Mouse (Mus musculus): ENCODE results near the gene Tmem132c. TPM values are rescaled to one million over a fixed set of nuclear protein-coding genes. Genes with fewer than 3 reads are reported as not detected.
A peak's percentile ranks its signal among the peaks of the same experiment; 100 is the strongest.

The Tmem132c gene
- polyA plus RNA-seq, 1 experiment from 2014 or later = 0.68 TPM

DNA sequence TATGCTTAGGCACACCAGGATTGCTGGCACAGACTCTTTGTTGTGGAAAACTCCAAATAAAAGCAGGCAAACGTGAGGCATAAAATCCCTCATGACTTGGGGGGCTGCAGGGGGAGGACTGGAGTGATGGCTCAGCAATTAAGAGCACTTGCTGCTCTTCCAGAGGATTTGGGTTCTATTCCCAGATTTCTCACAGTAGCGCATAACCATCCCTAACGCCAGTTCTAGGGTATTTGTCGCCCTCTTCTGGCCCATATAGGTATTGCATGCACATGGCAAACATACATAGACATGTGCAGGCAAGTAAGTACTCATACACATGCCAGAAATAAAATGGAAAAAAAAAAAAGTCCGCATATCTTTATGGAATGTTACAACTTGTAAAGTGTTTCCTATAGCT, 239.8 kb downstream of the Tmem132c start:
- Histone ChIP-seq H3K4me1 (replicated peaks; ENCODE audit: control insufficient read depth, insufficient read depth, low read length) (0 out of 2 replicates have a peak, but pooled peaks cover 11% of the 10 kb centered on the region), H3K4me3 (ENCODE audit: low read depth, low read length) (no peak overlapping the region), H3K9me3 (ENCODE audit: control insufficient read depth, low read length) (no peaks in the 10 kb centered on the region), H3K36me3 (ENCODE audit: control insufficient read depth, insufficient read depth, low read length) (no peaks in the 10 kb centered on the region), H3K4me2 (ENCODE audit: low read length) (no peak overlapping the region), H3K27ac (ENCODE audit: low read depth) (no peak overlapping the region), H3K27me3 (replicated peaks; ENCODE audit: control insufficient read depth, insufficient read depth, low read length) (0 out of 2 replicates have a peak, but pooled peaks cover 2% of the 10 kb centered on the region), H3K9ac (ENCODE audit: low read length) (no peak overlapping the region)
- WGBS = 28% methylated on average over 5 of the region's 5 CpGs
- ATAC-seq (replicated peaks; ENCODE audit: low FRiP score, low TSS enrichment, low read depth) = no peak
- DNase-seq (ENCODE audit: low spot score) = peak; percentile 69

GRCm38 (mm10) chr5:127482342-127482741, 240.7 kb downstream of the Tmem132c start:
- Histone ChIP-seq H3K9me3 (ENCODE audit: control insufficient read depth, low read length) (no peaks in the 10 kb centered on the region), H3K27me3 (replicated peaks; ENCODE audit: control insufficient read depth, insufficient read depth, low read length) (0 out of 2 replicates have a peak, but pooled peaks cover 2% of the 10 kb centered on the region), H3K27ac (ENCODE audit: low read depth) (no peak overlapping the region), H3K36me3 (ENCODE audit: control insufficient read depth, insufficient read depth, low read length) (no peaks in the 10 kb centered on the region), H3K4me1 (replicated peaks; ENCODE audit: control insufficient read depth, insufficient read depth, low read length) (0 out of 2 replicates have a peak, but pooled peaks cover 11% of the 10 kb centered on the region), H3K4me2 (ENCODE audit: low read length) (no peak overlapping the region), H3K4me3 (ENCODE audit: low read depth, low read length) (no peak overlapping the region), H3K9ac (ENCODE audit: low read length) (no peak overlapping the region)
- no peak for DNase-seq (ENCODE audit: low spot score)
- 69% methylated on average over 3 of the region's 3 CpGs for WGBS
- no peak for ATAC-seq (replicated peaks; ENCODE audit: low FRiP score, low TSS enrichment, low read depth)

DNA sequence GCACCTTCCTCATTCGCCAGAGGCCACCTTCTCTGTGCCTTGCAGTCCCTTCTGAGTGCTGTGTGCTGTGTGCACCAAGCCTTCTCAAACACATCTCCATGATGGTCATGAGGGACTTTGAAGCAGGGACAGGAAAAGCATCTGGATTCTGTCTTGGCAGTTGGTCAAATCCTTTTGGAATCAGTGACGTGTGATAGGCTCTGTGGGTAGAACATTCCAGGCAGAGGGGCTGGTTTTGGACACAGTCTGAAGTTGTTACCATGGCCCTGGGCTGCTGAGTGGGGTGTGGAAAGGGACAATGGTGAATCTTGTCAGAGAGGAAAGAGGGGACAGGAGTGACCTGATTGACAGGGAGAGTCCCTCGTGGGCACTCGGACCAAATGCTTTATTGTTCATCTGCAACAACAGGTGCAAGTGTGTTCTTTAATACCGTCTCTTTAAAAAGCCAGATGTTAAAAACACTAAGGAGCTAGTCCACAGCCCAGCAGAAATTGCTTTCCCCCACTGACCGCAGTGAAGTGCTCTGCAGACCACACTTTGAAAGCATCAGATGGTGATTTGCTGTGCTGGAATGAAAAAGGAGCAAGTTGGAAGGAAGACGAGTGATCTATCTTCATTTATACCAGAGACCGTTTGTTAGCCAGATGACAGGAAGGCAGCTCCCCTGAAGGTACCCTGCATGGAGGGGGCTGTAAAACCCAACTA, 242.5 kb downstream of the Tmem132c start:
- H3K27me3 ChIP-seq (replicated peaks; ENCODE audit: control insufficient read depth, insufficient read depth, low read length) = no peaks in the 10 kb centered on the region
- 28% methylated on average over 8 of the region's 8 CpGs for WGBS
- H3K4me1 ChIP-seq (replicated peaks; ENCODE audit: control insufficient read depth, insufficient read depth, low read length) = 0 out of 2 replicates have a peak, but pooled peaks cover 11% of the 10 kb centered on the region
- H3K9me3 ChIP-seq (ENCODE audit: control insufficient read depth, low read length) = no peaks in the 10 kb centered on the region
- H3K4me2 ChIP-seq (ENCODE audit: low read length) = 0 out of 2 replicates have a peak overlapping the region, but pooled peaks have one; percentile 20
- H3K9ac ChIP-seq (ENCODE audit: low read length) = no peak overlapping the region
- ATAC-seq (replicated peaks; ENCODE audit: low FRiP score, low TSS enrichment, low read depth) = no peak
- no peaks in the 10 kb centered on the region for H3K36me3 ChIP-seq (ENCODE audit: control insufficient read depth, insufficient read depth, low read length)
- H3K4me3 ChIP-seq (ENCODE audit: low read depth, low read length) = no peak overlapping the region
- no peak overlapping the region for H3K27ac ChIP-seq (ENCODE audit: low read depth)
- DNase-seq (ENCODE audit: low spot score) = no peak

GRCm38 (mm10) chr5:127484813-127485486, 243.3 kb downstream of the Tmem132c start:
- H3K27me3 ChIP-seq (replicated peaks; ENCODE audit: control insufficient read depth, insufficient read depth, low read length) = no peaks in the 10 kb centered on the region
- H3K4me1 ChIP-seq (replicated peaks; ENCODE audit: control insufficient read depth, insufficient read depth, low read length) = 0 out of 2 replicates have a peak, but pooled peaks cover 11% of the 10 kb centered on the region
- no peak overlapping the region for H3K4me3 ChIP-seq (ENCODE audit: low read depth, low read length)
- no peaks in the 10 kb centered on the region for H3K9me3 ChIP-seq (ENCODE audit: control insufficient read depth, low read length)
- WGBS = 23% methylated on average over 13 of the region's 13 CpGs
- H3K4me2 ChIP-seq (ENCODE audit: low read length) = peak overlapping the region; percentile 20; the same call in 1 of the 2 replicates
- no peak for DNase-seq (ENCODE audit: low spot score)
- no peaks in the 10 kb centered on the region for H3K36me3 ChIP-seq (ENCODE audit: control insufficient read depth, insufficient read depth, low read length)
- ATAC-seq (replicated peaks; ENCODE audit: low FRiP score, low TSS enrichment, low read depth) = no peak
- no peak overlapping the region for H3K27ac ChIP-seq (ENCODE audit: low read depth)
- no peak overlapping the region for H3K9ac ChIP-seq (ENCODE audit: low read length)

GRCm38 (mm10) chr5:127487190-127487589, 245.6 kb downstream of the Tmem132c start:
- Histone ChIP-seq H3K36me3 (ENCODE audit: control insufficient read depth, insufficient read depth, low read length) (no peaks in the 10 kb centered on the region), H3K4me3 (ENCODE audit: low read depth, low read length) (no peak overlapping the region), H3K4me2 (ENCODE audit: low read length) (no peak overlapping the region), H3K27ac (ENCODE audit: low read depth) (no peak overlapping the region), H3K9me3 (ENCODE audit: control insufficient read depth, low read length) (no peaks in the 10 kb centered on the region), H3K4me1 (replicated peaks; ENCODE audit: control insufficient read depth, insufficient read depth, low read length) (0 out of 2 replicates have a peak, but pooled peaks cover 11% of the 10 kb centered on the region), H3K9ac (ENCODE audit: low read length) (no peak overlapping the region), H3K27me3 (replicated peaks; ENCODE audit: control insufficient read depth, insufficient read depth, low read length) (no peaks in the 10 kb centered on the region)
- ATAC-seq (replicated peaks; ENCODE audit: low FRiP score, low TSS enrichment, low read depth) (no peak), DNase-seq (ENCODE audit: low spot score) (no peak)
- 89% methylated on average over 6 of the region's 6 CpGs for WGBS

GRCm38 (mm10) chr5:127488666-127489065, 247.1 kb downstream of the Tmem132c start:
- H3K4me3 ChIP-seq (ENCODE audit: low read depth, low read length) = no peak overlapping the region
- H3K27ac ChIP-seq (ENCODE audit: low read depth) = no peak overlapping the region
- H3K9me3 ChIP-seq (ENCODE audit: control insufficient read depth, low read length) = no peaks in the 10 kb centered on the region
- 0 out of 2 replicates have a peak, but pooled peaks cover 11% of the 10 kb centered on the region for H3K4me1 ChIP-seq (replicated peaks; ENCODE audit: control insufficient read depth, insufficient read depth, low read length)
- 71% methylated on average over 13 of the region's 13 CpGs for WGBS
- ATAC-seq (replicated peaks; ENCODE audit: low FRiP score, low TSS enrichment, low read depth) (no peak), DNase-seq (ENCODE audit: low spot score) (no peak)
- H3K9ac ChIP-seq (ENCODE audit: low read length) = no peak overlapping the region
- H3K27me3 ChIP-seq (replicated peaks; ENCODE audit: control insufficient read depth, insufficient read depth, low read length) = no peaks in the 10 kb centered on the region
- no peak overlapping the region for H3K4me2 ChIP-seq (ENCODE audit: low read length)
- H3K36me3 ChIP-seq (ENCODE audit: control insufficient read depth, insufficient read depth, low read length) = no peaks in the 10 kb centered on the region

- Histone ChIP-seq H3K9me3 (ENCODE audit: control insufficient read depth, low read length) (no peaks in the 10 kb centered on the region), H3K4me1 (replicated peaks; ENCODE audit: control insufficient read depth, insufficient read depth, low read length) (no peaks in the 10 kb centered on the region), H3K9ac (ENCODE audit: low read length) (no peak overlapping the region), H3K36me3 (ENCODE audit: control insufficient read depth, insufficient read depth, low read length) (no peaks in the 10 kb centered on the region), H3K27me3 (replicated peaks; ENCODE audit: control insufficient read depth, insufficient read depth, low read length) (no peaks in the 10 kb centered on the region), H3K27ac (ENCODE audit: low read depth) (no peak overlapping the region), H3K4me2 (ENCODE audit: low read length) (no peak overlapping the region), H3K4me3 (ENCODE audit: low read depth, low read length) (no peak overlapping the region)
- WGBS = 86% methylated on average over 3 of the region's 3 CpGs
- no peak for ATAC-seq (replicated peaks; ENCODE audit: low FRiP score, low TSS enrichment, low read depth)
- DNase-seq (ENCODE audit: low spot score) = no peak
Measured at GRCm38 (mm10) chr5:127491724-127492123, 250.1 kb downstream of the Tmem132c start.

DNA sequence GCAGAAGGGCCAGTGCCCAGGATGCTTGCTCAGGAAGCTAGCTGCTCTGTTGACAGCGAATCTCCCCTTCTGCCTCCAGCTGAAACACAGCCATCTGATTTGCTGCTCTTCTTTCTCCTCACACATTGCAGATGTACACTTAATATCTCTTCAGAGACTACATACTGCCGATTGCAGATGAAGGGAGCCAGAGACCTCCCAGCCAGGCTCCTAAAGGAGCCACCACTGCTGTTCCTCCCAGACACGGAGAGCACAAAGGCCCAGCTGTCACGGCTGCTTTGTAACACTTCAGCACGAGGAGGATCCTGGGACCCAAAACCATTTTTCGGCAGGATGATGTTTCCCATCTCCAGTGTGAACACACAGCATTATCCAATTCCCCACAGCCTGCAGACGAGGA, 255.3 kb downstream of the Tmem132c start:
- WGBS = 52% methylated on average over 7 of the region's 7 CpGs
- Histone ChIP-seq H3K4me2 (ENCODE audit: low read length) (no peak overlapping the region), H3K36me3 (ENCODE audit: control insufficient read depth, insufficient read depth, low read length) (no peaks in the 10 kb centered on the region), H3K4me1 (replicated peaks; ENCODE audit: control insufficient read depth, insufficient read depth, low read length) (no peaks in the 10 kb centered on the region), H3K27me3 (replicated peaks; ENCODE audit: control insufficient read depth, insufficient read depth, low read length) (no peaks in the 10 kb centered on the region), H3K4me3 (ENCODE audit: low read depth, low read length) (no peak overlapping the region), H3K9ac (ENCODE audit: low read length) (no peak overlapping the region), H3K9me3 (ENCODE audit: control insufficient read depth, low read length) (no peaks in the 10 kb centered on the region), H3K27ac (ENCODE audit: low read depth) (no peak overlapping the region)
- ATAC-seq (replicated peaks; ENCODE audit: low FRiP score, low TSS enrichment, low read depth) (no peak), DNase-seq (ENCODE audit: low spot score) (no peak)

All from intestine, embryonic 14.5 days (tissue).